Mouse (Mus musculus): Measurements from ENCODE around the gene Psmb5. TPM values are rescaled to one million over a fixed set of nuclear protein-coding genes. Genes with fewer than 3 reads are reported as not detected.
A peak's percentile ranks its signal among the peaks of the same experiment; 100 is the strongest.

The Psmb5 gene
- polyA plus RNA-seq, 1 experiment, result 257 TPM

DNA sequence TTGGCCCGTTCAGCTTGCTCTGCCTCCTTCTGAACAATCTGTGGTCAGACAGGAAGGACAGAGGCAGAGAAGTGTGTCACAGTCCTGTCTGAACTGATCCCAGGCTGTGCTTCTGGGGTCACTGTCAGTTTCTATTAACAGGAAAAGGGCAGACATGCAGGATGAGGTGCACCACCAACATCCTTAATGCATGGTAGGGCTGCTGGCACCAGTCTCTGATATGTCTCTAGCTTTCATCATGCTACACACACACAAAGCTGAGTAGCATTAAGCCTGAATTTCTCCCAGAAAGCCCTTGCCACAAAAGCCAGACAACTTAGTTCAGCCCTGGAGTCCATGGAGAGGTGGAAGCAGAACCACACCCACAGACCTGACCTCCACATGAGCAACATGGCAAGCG is 25.2 kb upstream of the Psmb5 start:
- TF ChIP-seq POLR2A (IDR thresholded peaks at IDR 0.05; ENCODE audit: borderline replicate concordance, extremely low read depth, insufficient read depth, insufficient read length, poor library complexity, severe bottlenecking) (no peak), CTCF (IDR thresholded peaks at IDR 0.05; ENCODE audit: borderline replicate concordance, extremely low read depth, insufficient read depth, insufficient read length) (no peak)
- no peak for DNase-seq (ENCODE audit: low read depth)

DNA sequence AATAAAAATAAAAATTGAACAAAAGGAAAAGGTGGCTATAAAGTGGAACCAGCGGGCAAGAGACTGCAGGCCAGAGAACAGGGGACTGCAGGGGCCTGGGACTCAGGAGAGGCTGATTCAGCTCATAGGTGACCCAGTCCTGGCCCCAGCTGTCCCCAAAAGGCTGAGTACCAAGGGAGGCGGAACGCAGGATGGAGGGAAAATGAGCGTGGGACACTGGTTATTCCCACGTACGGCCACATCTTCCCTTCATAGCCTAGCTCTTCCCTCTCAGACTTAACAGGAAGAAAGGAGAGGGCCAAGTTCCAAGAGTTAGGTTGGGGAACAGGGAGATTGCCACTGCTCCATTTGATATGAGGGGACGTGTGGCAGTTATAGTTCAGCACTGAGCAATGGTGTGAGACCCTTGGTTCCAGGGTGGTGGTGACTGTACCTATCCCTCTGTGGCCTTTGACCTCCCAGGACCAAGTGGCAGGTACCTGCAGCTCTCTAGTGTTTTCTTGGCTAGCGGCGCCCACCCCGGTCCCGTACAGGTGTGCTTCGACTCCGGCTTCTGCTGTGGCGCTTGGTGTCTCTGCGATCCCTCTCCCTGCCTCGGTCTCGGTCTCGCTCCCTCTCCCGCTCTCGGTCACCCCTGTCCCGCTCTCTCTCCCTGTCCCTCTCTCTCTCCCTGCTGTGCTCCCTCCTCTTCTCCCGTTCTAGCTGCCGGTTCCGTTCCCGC is 24.6 kb upstream of the Psmb5 start:
- TF ChIP-seq CTCF (IDR thresholded peaks at IDR 0.05; ENCODE audit: borderline replicate concordance, extremely low read depth, insufficient read depth, insufficient read length), result no peak
- no peak for TF ChIP-seq POLR2A (IDR thresholded peaks at IDR 0.05; ENCODE audit: borderline replicate concordance, extremely low read depth, insufficient read depth, insufficient read length, poor library complexity, severe bottlenecking)
- DNase-seq (ENCODE audit: low read depth), result no peak

DNA sequence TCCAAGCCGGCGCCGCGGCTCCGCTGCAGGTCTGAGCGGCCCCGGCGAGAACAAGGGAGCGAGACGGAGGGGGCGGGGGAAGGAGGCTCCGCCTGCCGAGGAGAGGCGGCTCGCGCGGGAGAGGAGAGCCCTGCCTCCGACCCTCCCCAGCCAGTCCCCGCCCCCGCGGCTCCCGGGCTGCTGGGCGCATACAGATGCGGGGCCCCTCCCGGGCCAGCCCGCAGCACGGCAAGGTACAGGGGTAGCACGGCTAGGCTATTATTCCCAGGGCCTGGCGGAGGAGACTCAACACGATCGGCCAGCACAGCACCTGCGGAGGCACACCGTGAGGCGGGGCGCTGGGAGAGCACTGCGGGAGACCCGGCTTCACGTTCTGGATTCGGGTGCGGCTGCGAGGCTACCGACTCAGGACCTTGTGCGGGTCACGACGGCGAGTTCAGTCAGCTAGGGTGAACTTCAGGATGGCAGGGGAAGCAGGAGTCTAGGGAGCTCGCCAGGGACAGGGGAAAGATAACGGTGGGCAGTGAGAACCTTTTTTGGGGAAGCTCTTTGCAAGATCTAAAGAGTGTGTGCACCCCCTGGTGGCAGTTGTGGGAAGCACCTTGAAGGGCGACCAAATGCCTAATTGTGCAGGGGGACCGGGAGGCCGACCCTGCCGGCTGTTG is 23.6 kb upstream of the Psmb5 start, which contains the start of gene Cdh24:
TSS of gene Cdh24 (minus strand) at position 60 of the 665 bp plus-strand sequence.
- peak; percentile 94 for DNase-seq (ENCODE audit: low read depth)
- TF ChIP-seq CTCF (IDR thresholded peaks at IDR 0.05; ENCODE audit: borderline replicate concordance, extremely low read depth, insufficient read depth, insufficient read length) (peak; percentile 93), POLR2A (IDR thresholded peaks at IDR 0.05; ENCODE audit: borderline replicate concordance, extremely low read depth, insufficient read depth, insufficient read length, poor library complexity, severe bottlenecking) (peak; percentile 77)

DNA sequence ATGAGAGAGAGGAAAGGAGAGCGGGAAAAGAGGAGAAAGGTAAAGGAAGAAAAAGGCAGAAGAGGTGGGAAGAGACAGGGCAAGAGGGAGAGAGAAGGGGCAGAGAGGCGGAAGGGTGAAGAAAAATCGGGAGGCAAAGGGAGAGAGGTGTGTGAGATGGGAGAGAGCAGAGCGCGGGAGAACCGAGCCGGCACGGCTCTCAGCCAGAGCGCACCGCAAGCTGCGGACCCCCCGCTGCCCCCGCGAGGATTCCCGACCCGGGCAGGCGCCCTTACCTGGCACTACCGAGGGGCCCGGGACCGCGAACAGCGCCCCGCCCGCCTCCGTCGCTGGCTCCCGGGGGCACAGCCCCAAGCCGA is 23.1 kb upstream of the Psmb5 start, which contains the start of gene Gm17606:
TSS of gene Gm17606 (plus strand) at position 7 of the 359 bp plus-strand sequence.
- TF ChIP-seq CTCF (IDR thresholded peaks at IDR 0.05; ENCODE audit: borderline replicate concordance, extremely low read depth, insufficient read depth, insufficient read length), result no peak
- TF ChIP-seq POLR2A (IDR thresholded peaks at IDR 0.05; ENCODE audit: borderline replicate concordance, extremely low read depth, insufficient read depth, insufficient read length, poor library complexity, severe bottlenecking), result no peak
- no peak for DNase-seq (ENCODE audit: low read depth)

DNA sequence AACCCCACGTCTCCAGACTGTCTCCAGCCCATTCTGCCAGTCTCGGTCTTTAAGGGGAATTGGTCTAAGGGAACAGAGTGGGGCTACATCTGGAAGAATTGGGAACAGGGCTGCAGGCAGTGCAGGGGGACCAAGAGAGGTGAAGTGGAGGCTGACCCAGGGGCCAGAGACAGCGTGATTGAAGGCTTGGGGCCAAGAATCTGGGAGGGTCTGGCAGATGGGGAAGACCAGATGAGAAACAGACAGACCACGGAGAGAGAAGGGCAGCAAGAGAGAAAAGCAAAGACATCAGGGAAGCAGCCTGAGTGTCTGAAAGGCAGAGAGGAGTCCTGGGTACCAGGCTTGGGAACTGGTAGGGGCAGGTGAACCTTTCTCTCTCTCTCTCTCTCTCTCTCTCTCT is 22.3 kb upstream of the Psmb5 start:
- TF ChIP-seq POLR2A (IDR thresholded peaks at IDR 0.05; ENCODE audit: borderline replicate concordance, extremely low read depth, insufficient read depth, insufficient read length, poor library complexity, severe bottlenecking), result no peak
- TF ChIP-seq CTCF (IDR thresholded peaks at IDR 0.05; ENCODE audit: borderline replicate concordance, extremely low read depth, insufficient read depth, insufficient read length), result no peak
- no peak for DNase-seq (ENCODE audit: low read depth)

DNA sequence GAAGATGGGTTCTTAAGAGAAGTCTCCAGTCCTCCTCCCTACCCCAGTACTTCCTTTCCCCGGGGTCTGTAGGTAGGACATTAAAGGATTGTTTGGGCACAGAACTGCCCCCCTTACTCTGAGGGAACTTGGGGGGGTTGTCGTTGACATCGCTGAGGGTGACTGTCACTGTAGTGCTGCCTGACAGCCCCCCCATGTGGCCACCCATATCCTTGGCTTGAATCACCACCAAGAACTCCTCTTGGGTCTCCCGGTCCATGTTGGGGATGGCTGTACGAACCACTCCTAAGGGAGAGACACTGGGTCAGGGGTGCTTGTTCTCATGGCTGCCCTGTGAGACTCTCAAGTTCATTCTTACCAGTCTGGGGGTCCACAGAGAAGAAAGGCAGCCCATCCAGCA is 20.4 kb upstream of the Psmb5 start:
- DNase-seq (ENCODE audit: low read depth), result no peak
- TF ChIP-seq CTCF (IDR thresholded peaks at IDR 0.05; ENCODE audit: borderline replicate concordance, extremely low read depth, insufficient read depth, insufficient read length), result no peak
- no peak for TF ChIP-seq POLR2A (IDR thresholded peaks at IDR 0.05; ENCODE audit: borderline replicate concordance, extremely low read depth, insufficient read depth, insufficient read length, poor library complexity, severe bottlenecking)

DNA sequence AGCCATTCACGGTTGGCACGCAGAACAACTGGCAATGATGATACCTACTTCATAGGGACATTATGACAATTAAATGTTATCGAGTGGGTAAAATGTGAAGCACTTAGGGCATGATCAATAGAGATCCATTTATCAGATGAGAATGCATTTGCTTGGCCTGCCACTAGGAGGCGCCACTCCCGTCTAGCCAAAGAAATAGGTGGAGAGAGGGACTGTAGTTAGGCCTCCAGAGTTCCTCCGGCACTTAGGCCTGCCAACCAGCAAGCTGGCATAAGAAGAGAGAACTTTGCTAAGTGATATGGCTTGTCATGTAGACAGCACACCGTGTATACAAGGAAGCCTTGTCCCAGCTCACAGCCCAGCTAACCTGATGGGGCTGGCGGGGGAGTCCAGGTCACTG is 19.1 kb upstream of the Psmb5 start:
- no peak for TF ChIP-seq POLR2A (IDR thresholded peaks at IDR 0.05; ENCODE audit: borderline replicate concordance, extremely low read depth, insufficient read depth, insufficient read length, poor library complexity, severe bottlenecking)
- peak; percentile 88 for TF ChIP-seq CTCF (IDR thresholded peaks at IDR 0.05; ENCODE audit: borderline replicate concordance, extremely low read depth, insufficient read depth, insufficient read length)
- DNase-seq (ENCODE audit: low read depth), result peak; percentile 53

DNA sequence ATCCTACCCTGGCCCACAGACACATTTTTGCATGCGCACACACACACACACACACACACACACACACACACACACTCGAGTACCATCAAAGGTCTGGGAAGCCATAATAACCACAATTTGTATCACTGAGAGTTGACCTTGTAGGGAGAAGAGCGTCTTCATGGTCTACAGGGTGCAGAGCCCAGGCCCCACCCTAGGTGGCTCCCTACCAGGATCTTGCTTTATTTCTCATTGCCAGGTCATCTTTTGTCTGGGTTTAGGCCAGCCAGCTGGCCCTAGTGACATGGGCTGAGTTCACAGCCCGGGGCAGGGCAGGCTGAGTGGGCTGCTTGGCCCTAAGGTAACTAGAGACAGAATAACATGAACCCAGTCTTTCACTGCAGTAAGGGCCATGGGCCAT is 16.4 kb upstream of the Psmb5 start:
- TF ChIP-seq POLR2A (IDR thresholded peaks at IDR 0.05; ENCODE audit: borderline replicate concordance, extremely low read depth, insufficient read depth, insufficient read length, poor library complexity, severe bottlenecking), result no peak
- peak; percentile 30; the same call in 1 of the 2 replicates for TF ChIP-seq CTCF (IDR thresholded peaks at IDR 0.05; ENCODE audit: borderline replicate concordance, extremely low read depth, insufficient read depth, insufficient read length)
- no peak for DNase-seq (ENCODE audit: low read depth)

DNA sequence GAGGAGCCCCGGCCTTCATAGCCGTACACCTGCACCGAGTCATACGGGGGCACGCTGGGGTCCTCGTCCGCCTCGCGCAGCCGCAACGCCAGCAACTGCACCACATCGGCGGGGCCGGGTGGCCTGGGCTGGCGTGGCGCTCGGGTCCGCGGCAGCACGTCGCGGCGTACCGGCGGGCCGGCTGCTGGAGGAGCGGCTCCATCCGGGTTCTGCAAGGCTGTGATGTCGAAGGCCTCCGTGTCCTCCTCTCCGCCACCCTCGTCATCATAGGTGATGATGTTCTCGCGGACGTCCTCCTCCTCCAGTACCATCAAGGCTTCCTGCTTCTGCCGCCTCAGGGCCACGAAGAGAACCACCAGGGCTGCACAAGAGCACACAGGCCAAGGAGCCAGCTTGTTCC is 14.4 kb upstream of the Psmb5 start:
- TF ChIP-seq CTCF (IDR thresholded peaks at IDR 0.05; ENCODE audit: borderline replicate concordance, extremely low read depth, insufficient read depth, insufficient read length), result no peak
- TF ChIP-seq POLR2A (IDR thresholded peaks at IDR 0.05; ENCODE audit: borderline replicate concordance, extremely low read depth, insufficient read depth, insufficient read length, poor library complexity, severe bottlenecking), result no peak
- no peak for DNase-seq (ENCODE audit: low read depth)

DNA sequence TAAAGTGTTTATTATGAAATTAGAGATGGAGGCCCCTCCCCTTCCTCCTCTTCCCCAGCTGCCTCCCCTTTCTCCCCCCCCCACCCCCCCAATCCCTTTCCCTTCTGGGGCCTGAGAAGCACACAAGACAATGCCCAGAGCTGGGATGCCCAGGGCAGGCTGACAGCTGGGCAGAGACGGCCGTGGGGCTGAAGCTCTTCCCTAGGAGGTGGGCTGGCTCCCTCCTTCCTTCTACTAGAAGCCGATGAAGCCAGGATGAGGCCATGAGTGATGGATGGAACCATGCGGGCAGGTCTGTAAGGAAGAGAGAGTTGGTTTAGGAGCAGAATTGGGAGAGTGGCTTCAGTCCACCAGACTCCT is 13.4 kb upstream of the Psmb5 start:
- no peak for TF ChIP-seq CTCF (IDR thresholded peaks at IDR 0.05; ENCODE audit: borderline replicate concordance, extremely low read depth, insufficient read depth, insufficient read length)
- TF ChIP-seq POLR2A (IDR thresholded peaks at IDR 0.05; ENCODE audit: borderline replicate concordance, extremely low read depth, insufficient read depth, insufficient read length, poor library complexity, severe bottlenecking), result no peak
- no peak for DNase-seq (ENCODE audit: low read depth)

DNA sequence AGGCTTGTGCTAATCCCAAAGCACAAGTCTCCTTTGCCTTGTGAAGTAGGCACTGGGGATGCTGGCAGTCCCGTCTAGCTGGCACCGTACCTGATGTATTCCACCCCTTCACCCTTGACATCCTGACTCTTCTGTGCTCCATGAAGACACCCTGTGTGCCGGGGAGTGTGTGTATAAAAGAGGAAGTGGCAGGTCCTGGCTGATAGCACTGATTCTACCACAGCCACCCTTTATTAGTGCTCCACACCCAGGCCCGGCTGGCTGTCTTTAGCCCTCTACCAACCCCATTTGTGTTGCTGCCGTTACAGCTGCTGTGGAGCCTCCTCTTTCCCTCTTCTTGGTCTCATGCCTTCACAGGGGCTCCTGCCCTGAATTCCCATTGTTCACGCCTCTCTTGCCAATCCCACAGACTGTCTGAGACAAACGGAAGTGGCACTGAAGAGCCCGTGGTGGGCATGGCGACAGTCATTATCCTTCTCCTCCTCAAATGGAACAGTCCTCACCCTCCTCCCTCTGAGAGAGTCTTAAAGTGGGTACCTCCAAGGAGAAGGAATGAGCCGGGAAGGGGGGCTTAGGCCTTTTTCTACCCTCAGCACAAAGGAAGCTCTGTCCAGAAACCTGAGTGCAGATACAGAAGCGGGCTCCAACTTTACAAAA is 12.9 kb upstream of the Psmb5 start:
- TF ChIP-seq POLR2A (IDR thresholded peaks at IDR 0.05; ENCODE audit: borderline replicate concordance, extremely low read depth, insufficient read depth, insufficient read length, poor library complexity, severe bottlenecking), result no peak
- no peak for TF ChIP-seq CTCF (IDR thresholded peaks at IDR 0.05; ENCODE audit: borderline replicate concordance, extremely low read depth, insufficient read depth, insufficient read length)
- DNase-seq (ENCODE audit: low read depth), result peak; percentile 64
